Mouse (Mus musculus): ENCODE measurements around the gene Mef2d. TPM values are rescaled to one million over a fixed set of nuclear protein-coding genes. Genes with fewer than 3 reads are reported as not detected.

Mef2d gene
- polyA plus RNA-seq (2016; fragmentation: Nextera tagmentation; extraction: Ambion mirVana), result 10.2 and 15.1 TPM in 2 replicates

DNA sequence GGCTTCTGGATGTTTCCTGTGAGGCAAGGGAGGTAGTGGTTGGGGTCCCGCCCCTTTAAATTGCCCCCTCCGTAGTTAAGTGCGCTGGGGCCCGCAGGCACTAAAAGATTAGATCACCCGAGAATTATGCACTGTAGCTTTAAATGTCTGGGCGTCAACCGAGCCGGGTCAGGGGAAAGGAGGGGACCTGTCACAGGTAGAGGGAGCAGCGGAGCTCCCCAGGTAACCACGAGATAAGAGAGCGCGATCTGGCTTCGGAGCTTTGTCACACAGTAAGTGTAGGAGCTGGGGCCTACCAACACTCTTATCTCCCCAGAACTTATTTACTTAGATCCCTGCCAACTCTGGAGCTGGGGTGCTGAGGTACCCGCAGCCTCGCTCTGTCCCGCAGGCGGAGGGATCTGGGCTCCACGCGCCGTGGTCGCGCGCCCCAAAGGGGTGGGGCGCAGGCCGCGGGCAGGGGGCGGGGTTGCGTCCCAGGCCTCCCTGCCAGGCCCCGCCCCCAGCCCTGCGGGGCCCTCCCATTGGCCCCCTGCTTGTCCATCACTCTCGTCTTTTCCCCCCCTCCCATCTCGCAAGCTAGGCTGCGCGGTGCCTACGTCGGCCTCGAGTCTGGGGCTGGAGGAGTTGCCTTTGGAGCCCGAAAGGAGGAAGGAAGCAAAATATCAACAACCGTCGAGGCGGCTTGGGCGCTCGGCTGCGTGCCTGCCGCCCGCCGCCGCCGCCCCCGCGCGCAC, at the start of gene Mef2d:
Mef2d (plus strand) TSS at position 586 of the 737 bp plus-strand sequence.
- peak; percentile 93 for DNase-seq (ENCODE audit: low spot score)
- Histone ChIP-seq H3K27ac (peak within 1 kb of the TSS; percentile 93), H3K4me1 (replicated peaks) (peaks cover 99% of the 10 kb centered on the region), H3K9me3 (no peaks in the 10 kb centered on the region), H3K27me3 (ENCODE audit: insufficient read depth, poor library complexity, severe bottlenecking) (peaks cover 29% of the 10 kb centered on the region), H3K36me3 (no peaks in the 10 kb centered on the region), H3K4me3 (peak within 1 kb of the TSS; percentile 70)
- under 1% methylated on average over 52 of the region's 52 CpGs for WGBS

DNA sequence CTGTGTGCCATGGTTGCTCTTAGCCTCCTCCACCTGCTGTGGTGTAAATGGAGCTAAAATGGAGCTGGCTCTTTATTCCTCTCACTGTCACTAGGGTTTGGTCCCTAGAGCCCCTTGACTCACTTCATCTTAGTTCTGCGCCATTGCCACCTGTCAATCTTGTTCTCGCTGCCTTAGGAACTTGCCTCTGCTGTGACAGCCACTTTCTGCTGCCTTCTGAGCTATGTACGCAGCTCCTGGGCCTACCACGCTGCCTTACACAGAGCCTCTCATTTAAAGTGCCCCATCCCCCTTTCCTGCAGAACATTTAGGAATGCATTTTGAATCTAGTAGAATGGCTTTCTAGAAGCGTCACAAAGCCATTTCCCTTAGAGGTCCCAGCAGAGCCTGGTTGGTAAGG, 48.0 kb upstream of the Mef2d start:
- H3K4me1 ChIP-seq (replicated peaks), result no peaks in the 10 kb centered on the region
- peaks cover 98% of the 10 kb centered on the region for H3K36me3 ChIP-seq
- WGBS, result 89% methylated on average over 5 of the region's 5 CpGs
- no peak for DNase-seq (ENCODE audit: low spot score)
- H3K27me3 ChIP-seq (ENCODE audit: insufficient read depth, poor library complexity, severe bottlenecking), result no peaks in the 10 kb centered on the region
- H3K4me3 ChIP-seq, result no peak overlapping the region
- H3K9me3 ChIP-seq, result no peaks in the 10 kb centered on the region
- H3K27ac ChIP-seq, result no peak overlapping the region

DNA sequence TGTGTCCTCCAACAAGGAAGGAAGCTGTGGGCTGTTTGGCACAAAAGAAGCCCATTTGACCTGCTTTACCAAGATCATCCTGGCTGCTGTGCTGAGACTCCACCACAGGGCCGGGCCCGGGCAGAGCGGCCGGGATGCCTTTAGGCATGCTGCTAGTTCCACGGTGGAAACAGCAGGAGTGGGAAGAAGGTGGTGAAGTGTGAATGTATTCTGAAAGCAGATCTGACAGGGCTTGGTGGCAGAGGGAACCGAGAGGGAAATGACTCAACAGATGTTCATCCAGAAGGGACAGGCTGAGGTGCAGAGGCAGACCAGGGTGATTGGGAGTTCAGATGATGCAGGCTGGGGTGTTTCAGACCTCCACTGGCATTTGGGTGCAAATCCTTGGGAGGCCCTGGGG, 44.5 kb upstream of the Mef2d start:
- Histone ChIP-seq H3K4me1 (replicated peaks) (no peaks in the 10 kb centered on the region), H3K27ac (no peak overlapping the region), H3K36me3 (peaks cover 93% of the 10 kb centered on the region), H3K9me3 (no peaks in the 10 kb centered on the region), H3K27me3 (ENCODE audit: insufficient read depth, poor library complexity, severe bottlenecking) (no peaks in the 10 kb centered on the region), H3K4me3 (no peak overlapping the region)
- 91% methylated on average over 6 of the region's 6 CpGs for WGBS
- no peak for DNase-seq (ENCODE audit: low spot score)

DNA sequence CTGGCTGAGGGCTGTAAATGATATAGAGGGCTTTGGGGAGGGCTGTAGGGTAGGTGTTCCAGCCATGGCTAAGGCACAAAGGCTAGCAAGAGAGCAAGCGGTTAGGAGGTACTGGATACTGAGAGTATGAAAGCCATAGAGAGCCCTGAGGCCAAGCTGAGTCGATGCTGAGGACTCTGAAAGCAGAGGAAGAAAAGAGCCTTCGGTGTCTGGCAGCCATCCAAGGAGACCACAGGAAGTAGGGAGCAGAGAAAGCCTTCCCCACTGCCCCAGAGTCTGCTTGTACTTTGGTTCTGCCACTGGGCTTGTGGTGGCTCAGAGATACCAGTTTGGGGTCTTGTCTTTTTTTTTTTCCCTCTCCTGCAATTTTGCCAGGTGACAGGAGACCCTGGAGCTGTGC, 41.9 kb upstream of the Mef2d start:
- DNase-seq (ENCODE audit: low spot score), result no peak
- no peaks in the 10 kb centered on the region for H3K27me3 ChIP-seq (ENCODE audit: insufficient read depth, poor library complexity, severe bottlenecking)
- WGBS, result 92% methylated on average over 3 of the region's 3 CpGs
- H3K4me3 ChIP-seq, result no peak overlapping the region
- H3K36me3 ChIP-seq, result peaks cover 93% of the 10 kb centered on the region
- no peaks in the 10 kb centered on the region for H3K9me3 ChIP-seq
- H3K4me1 ChIP-seq (replicated peaks), result no peaks in the 10 kb centered on the region
- no peak overlapping the region for H3K27ac ChIP-seq

DNA sequence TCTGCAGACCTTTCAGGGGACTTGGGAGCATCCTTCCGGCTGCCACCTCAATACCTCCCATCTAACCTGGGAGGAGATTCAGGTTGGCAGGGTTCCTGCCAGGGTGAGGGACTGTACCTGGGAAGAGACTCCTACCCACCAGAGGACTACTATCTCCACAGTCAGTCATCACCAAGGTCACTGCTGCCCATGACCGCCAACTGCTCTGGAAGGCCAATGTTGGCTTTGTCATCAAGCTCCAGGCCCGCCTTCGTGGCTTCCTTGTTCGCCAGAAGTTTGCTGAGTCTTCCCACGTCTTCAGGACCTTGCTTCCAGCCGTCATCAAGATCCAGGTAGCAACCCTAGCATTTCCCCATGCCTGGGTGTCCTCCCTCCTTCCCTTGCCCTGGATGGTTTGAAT, 40.4 kb upstream of the Mef2d start:
- no peak overlapping the region for H3K27ac ChIP-seq
- no peaks in the 10 kb centered on the region for H3K9me3 ChIP-seq
- no peaks in the 10 kb centered on the region for H3K27me3 ChIP-seq (ENCODE audit: insufficient read depth, poor library complexity, severe bottlenecking)
- no peak overlapping the region for H3K4me3 ChIP-seq
- H3K36me3 ChIP-seq, result peaks cover 94% of the 10 kb centered on the region
- 94% methylated on average over 7 of the region's 7 CpGs for WGBS
- no peaks in the 10 kb centered on the region for H3K4me1 ChIP-seq (replicated peaks)
- no peak for DNase-seq (ENCODE audit: low spot score)

DNA sequence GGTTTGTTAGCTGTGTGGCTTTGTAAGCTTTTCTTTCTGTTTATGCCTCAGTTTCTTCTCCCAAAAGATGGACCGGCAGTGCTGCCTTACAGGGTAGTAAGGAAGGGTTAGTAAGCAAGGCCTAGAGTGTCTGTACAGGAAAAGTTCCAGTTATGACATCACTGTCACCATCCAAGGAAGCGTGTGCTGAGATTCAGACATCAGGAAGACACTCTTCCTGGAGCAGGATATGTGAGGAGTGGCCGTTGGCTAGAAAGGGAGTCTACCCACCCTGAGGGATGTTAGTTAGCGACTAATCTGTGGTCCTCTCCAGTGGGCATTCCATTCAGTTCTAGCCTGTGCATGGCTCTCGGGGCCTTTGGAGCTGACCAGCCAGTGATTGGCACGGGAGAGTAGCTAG, 40.0 kb upstream of the Mef2d start:
- no peak overlapping the region for H3K4me3 ChIP-seq

DNA sequence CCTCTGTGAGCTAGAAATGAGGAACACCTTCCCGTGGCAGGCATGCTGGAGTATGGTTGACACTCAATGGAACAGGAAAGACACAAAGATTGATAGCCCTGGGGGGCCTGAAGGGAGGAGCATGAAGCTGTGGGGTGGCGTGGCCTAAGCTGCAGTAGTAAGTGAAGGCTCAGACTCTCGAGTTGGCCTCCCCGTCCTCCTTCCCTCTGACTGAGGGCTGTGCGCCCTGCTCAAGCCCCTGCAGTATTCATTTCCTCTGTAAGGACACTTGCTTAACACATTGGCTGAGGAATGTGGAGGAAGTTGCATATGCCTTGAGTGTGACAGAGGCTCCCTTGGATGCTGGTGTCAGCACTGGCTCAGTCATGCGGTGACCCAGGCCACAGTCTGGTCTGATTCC, 39.6 kb upstream of the Mef2d start:
- Histone ChIP-seq H3K27me3 (ENCODE audit: insufficient read depth, poor library complexity, severe bottlenecking) (no peaks in the 10 kb centered on the region), H3K9me3 (no peaks in the 10 kb centered on the region), H3K36me3 (peaks cover 94% of the 10 kb centered on the region), H3K4me3 (no peak overlapping the region), H3K4me1 (replicated peaks) (no peaks in the 10 kb centered on the region), H3K27ac (no peak overlapping the region)
- no peak for DNase-seq (ENCODE audit: low spot score)
- 82% methylated on average over 6 of the region's 6 CpGs for WGBS

More for the DNA sequence above, 40.0 kb upstream of the Mef2d start:
- H3K36me3 ChIP-seq, result peaks cover 94% of the 10 kb centered on the region
- H3K4me1 ChIP-seq (replicated peaks), result no peaks in the 10 kb centered on the region
- WGBS, result 91% methylated on average over 6 of the region's 6 CpGs
- H3K27me3 ChIP-seq (ENCODE audit: insufficient read depth, poor library complexity, severe bottlenecking), result no peaks in the 10 kb centered on the region
- H3K27ac ChIP-seq, result no peak overlapping the region
- DNase-seq (ENCODE audit: low spot score), result no peak
- H3K9me3 ChIP-seq, result no peaks in the 10 kb centered on the region

DNA sequence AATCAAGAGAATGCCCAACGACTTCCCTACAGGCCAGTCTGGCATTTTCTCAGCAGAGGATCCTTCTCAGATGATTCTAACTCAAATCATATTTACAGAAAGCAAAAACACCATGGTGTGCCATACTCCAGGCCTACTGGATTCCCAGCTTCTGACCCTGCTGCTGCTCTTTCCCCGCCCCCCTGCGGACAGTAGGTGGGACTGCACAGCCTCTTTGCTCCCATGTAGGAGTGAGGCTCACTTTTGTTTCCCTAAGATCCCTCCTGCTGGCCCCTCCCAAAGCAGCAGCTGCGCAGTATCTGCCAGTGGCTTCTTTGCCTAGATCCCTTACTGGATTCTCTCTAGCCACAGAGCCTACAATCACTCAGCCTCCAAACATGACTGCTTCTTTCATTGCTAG, 36.0 kb upstream of the Mef2d start:
- Histone ChIP-seq H3K27me3 (ENCODE audit: insufficient read depth, poor library complexity, severe bottlenecking) (no peaks in the 10 kb centered on the region), H3K4me3 (no peak overlapping the region), H3K36me3 (peaks cover 98% of the 10 kb centered on the region), H3K4me1 (replicated peaks) (no peaks in the 10 kb centered on the region), H3K9me3 (no peaks in the 10 kb centered on the region), H3K27ac (no peak overlapping the region)
- no peak for DNase-seq (ENCODE audit: low spot score)
- WGBS, result 79% methylated on average over 4 of the region's 4 CpGs

DNA sequence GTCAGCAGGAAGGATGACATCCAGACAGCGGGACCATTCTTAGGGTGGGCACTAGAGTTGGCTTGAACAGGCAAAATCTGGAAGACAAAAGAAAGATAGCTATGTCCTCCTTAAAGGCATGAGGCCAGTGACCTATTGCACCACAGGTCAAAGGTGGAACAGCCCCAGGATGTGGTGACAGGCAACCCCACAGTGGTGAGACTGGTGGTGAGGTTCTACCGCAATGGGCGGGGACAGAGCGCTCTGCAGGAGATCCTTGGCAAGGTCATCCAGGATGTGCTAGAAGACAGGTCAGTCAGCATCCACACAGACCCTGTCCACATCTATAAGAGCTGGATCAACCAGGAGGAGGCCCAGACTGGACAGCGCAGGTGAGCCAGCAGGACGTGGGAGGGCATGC, 33.0 kb upstream of the Mef2d start:
- Histone ChIP-seq H3K36me3 (peaks cover 98% of the 10 kb centered on the region), H3K27me3 (ENCODE audit: insufficient read depth, poor library complexity, severe bottlenecking) (no peaks in the 10 kb centered on the region), H3K9me3 (no peaks in the 10 kb centered on the region), H3K27ac (no peak overlapping the region), H3K4me1 (replicated peaks) (no peaks in the 10 kb centered on the region), H3K4me3 (no peak overlapping the region)
- DNase-seq (ENCODE audit: low spot score), result no peak
- WGBS, result 94% methylated on average over 6 of the region's 6 CpGs

DNA sequence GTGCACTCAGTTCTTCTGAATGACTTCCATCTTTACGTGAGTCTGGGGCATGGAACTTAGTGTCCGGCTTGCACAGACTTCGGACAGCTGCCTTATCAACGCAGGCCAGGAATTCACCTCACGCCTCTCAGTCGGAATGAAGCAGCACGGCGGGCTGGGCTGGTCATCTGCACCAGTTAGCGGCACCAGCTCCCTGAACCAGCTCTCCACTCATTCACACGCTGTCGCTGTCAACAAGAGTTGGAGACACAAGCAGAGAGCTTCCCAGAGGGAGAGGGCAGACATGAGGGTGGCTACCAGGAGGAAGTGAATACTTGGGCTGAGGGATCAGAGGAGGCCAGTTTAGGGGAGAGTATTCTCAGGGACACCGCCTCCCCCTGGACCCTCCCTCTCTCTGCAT, 27.8 kb upstream of the Mef2d start:
- Histone ChIP-seq H3K27me3 (ENCODE audit: insufficient read depth, poor library complexity, severe bottlenecking) (no peaks in the 10 kb centered on the region), H3K4me3 (no peak overlapping the region), H3K36me3 (peaks cover 99% of the 10 kb centered on the region), H3K4me1 (replicated peaks) (no peaks in the 10 kb centered on the region), H3K9me3 (no peaks in the 10 kb centered on the region), H3K27ac (no peak overlapping the region)
- no peak for DNase-seq (ENCODE audit: low spot score)
- 94% methylated on average over 12 of the region's 12 CpGs for WGBS

DNA sequence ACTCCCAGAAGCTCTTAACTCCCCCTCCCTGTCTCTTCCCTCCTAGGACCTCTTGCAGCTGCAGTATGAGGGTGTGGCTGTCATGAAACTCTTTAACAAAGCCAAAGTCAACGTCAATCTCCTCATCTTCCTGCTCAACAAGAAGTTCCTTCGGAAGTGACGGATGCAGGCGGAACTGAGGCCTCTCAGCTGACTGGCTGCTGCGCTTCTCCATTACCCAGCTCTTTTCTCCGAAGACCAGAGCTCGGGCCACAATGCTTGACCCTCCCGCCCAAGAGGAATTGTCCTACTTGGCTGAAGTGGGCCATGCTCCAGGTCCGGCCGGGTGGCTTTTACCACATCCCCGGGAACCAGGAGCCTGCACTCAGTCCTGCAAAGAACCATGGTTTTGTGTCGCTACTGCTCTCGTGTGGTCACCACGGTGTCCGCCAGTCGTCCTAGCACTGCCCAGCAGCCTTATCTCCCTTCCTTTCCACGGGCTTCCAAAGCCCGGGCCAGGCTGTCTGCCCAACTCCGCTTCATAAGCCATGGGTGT, 22.0 kb upstream of the Mef2d start:
- Histone ChIP-seq H3K9me3 (no peaks in the 10 kb centered on the region), H3K36me3 (peaks cover 59% of the 10 kb centered on the region), H3K4me1 (replicated peaks) (0 out of 2 replicates have a peak, but pooled peaks cover 4% of the 10 kb centered on the region), H3K27me3 (ENCODE audit: insufficient read depth, poor library complexity, severe bottlenecking) (no peaks in the 10 kb centered on the region), H3K27ac (no peak overlapping the region), H3K4me3 (no peak overlapping the region)
- 90% methylated on average over 19 of the region's 19 CpGs for WGBS
- DNase-seq (ENCODE audit: low spot score), result no peak

DNA sequence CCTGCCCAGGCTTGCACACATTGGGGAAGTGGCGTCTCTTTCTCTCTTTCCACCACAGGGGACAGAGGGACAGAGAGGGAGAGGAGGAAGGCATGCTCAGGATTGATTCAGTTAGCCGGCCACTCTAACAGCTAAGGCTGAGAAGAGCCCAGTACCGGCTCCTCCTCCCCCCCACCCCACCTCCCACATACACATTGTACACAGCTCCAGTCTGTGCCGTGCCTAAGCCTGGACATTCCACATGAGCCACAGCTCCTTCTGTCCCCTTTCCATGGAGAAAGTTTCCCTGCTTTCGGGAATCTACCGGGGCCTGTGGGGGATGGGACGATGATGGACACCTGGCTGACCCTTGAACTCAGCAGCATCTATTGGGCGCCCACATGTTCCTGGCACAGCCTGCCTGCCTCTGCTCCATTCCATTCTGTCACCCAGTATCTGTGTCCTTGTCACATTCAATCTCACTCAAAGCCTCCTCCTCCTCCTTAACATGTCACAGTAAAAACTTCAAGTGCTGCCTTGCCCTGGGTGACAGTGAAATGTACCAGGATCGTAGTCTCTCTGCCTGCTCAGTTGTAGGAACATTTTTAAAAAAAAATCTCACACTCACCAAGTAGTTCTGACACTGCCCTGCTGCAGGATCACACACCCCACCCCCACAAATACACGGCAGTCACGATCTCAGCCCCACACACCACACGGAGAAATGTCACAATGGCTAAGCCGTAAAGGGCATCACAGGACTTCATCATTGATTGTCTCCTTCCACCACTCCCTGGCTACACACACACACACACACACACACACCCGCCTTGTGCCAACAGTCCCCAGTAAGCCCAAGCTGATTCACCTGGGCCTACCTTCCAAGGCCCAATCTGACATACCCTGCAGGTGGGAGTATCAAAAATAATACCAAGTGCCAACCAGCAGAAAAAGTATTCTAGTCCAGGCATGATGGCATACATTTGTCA, 20.7 kb upstream of the Mef2d start:
- peaks cover 48% of the 10 kb centered on the region for H3K36me3 ChIP-seq

DNA sequence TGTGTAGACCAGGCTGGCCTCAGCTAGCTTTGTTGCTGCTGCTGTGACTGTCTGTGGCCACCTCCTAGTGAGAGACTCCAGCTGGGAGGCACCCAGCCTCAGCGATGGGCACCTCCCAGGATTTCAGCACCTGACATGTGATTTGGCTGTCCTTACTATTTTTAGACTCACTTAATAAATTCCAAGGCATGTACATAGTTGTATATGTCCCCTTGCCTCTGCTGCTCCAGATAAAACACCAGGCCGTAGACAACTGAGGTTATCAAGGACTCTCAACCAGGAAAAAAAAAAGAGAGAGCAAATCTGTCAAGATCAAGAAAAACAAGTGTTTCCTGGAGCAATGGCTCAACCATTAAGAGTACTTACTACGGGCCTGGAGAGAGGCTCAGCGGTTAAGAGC, 17.0 kb upstream of the Mef2d start:
- Histone ChIP-seq H3K4me3 (no peak overlapping the region), H3K36me3 (peaks cover 10% of the 10 kb centered on the region), H3K27me3 (ENCODE audit: insufficient read depth, poor library complexity, severe bottlenecking) (no peaks in the 10 kb centered on the region), H3K27ac (no peak overlapping the region), H3K9me3 (no peaks in the 10 kb centered on the region), H3K4me1 (replicated peaks) (0 out of 2 replicates have a peak, but pooled peaks cover 4% of the 10 kb centered on the region)
- DNase-seq (ENCODE audit: low spot score), result no peak
- 81% methylated on average over 4 of the region's 4 CpGs for WGBS

More for the DNA sequence above, 20.7 kb upstream of the Mef2d start:
- no peak overlapping the region for H3K27ac ChIP-seq
- no peaks in the 10 kb centered on the region for H3K9me3 ChIP-seq
- 0 out of 2 replicates have a peak, but pooled peaks cover 4% of the 10 kb centered on the region for H3K4me1 ChIP-seq (replicated peaks)
- H3K4me3 ChIP-seq, result no peak overlapping the region
- no peaks in the 10 kb centered on the region for H3K27me3 ChIP-seq (ENCODE audit: insufficient read depth, poor library complexity, severe bottlenecking)
- DNase-seq (ENCODE audit: low spot score), result no peak
- 77% methylated on average over 14 of the region's 14 CpGs for whole genome bisulfite sequencing

Measured in hindbrain, embryonic 10.5 days (tissue).